Mouse (Mus musculus) cerebellum, adult (tissue): Measurements from ENCODE around the gene Hsp90aa1.
"Not testable (repeated sequence)": the region's sequence is repeated elsewhere in the genome, so short reads cannot be mapped to it uniquely, and the experiment has no call there.

ENCODE experiments used
- ATAC-seq: cut with Nextera tagmentation; 2 replicates; pipeline ENCODE4 v1.9.2; 2017; ENCODE audit warnings: mild to moderate bottlenecking, moderate library complexity, mixed read lengths; ENCODE audit not compliant: insufficient number of reproducible peaks, low FRiP score, low TSS enrichment

Hsp90aa1 gene

GRCm38 (mm10) chr12:110702556-110702955 is at the start of gene Hsp90aa1:
Hsp90aa1 (minus strand) TSS chr12:110702728.
- no peak for ATAC-seq

- no peak for ATAC-seq
These were observed 48.4 kb upstream of the Hsp90aa1 start for GRCm38 (mm10) chr12:110750770-110751439.

DNA sequence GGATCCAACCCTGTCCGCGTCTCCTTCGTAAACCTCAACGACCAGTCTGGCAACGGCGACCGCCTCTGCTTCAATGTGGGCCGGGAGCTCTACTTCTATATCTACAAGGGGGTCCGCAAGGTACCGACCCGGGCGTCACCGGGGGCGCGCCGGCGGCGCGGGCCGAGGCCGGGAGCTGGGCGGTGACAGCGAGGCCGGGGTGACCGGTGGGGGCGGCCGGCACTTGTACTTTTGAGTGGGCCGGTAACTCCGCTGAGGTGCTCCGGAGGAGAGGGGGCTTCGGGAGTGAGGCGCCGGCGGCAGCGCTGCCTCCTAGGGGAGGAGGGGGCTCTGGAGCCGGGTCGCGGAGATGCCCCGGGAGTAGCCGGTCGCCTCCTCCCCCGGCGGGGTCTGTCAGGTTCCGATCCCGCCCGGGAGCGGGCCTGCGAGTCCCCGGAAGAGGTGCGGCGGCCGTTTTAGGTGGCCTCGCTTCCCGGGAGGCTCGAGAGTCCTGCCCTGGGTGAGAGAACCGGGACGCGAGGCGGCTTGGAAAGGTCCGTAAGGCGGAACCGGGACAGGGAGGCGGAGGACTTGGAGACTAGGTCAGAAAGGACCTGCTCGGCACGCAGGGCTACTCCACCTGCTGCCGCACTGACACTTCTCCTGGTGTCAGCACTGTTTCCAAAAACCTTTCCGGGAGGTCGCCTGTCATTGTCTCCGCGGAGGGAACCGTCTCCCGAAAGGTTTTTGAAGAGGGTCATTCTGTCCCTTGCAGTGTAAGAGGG is 35.8 kb upstream of the Hsp90aa1 start:
- peak; percentile 53 for ATAC-seq

GRCm38 (mm10) chr12:110737170-110738157 is 34.9 kb upstream of the Hsp90aa1 start, which contains the start of gene Wdr20:
Wdr20 (plus strand) TSS chr12:110737944.
- ATAC-seq, result peak; percentile 85

DNA sequence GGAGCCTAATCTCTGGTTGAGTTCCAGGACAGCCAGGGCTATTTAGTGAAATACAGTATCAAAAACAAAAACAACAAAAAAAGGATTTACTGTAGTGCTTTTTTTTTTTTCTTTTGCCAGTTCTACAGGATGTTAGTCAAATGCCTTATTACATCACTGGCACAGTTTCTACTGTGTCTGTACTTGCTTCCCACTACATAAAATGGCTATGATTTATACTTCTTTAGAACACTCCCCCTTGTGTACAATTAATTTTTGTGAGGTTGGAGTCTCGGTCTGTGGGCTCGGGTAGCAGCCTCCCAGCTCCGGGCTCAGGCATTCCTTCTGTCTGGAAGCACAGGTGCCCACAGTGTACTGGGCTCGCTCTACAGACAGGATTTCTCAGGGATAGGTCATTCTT is 34.1 kb upstream of the Hsp90aa1 start:
- no peak for ATAC-seq

DNA sequence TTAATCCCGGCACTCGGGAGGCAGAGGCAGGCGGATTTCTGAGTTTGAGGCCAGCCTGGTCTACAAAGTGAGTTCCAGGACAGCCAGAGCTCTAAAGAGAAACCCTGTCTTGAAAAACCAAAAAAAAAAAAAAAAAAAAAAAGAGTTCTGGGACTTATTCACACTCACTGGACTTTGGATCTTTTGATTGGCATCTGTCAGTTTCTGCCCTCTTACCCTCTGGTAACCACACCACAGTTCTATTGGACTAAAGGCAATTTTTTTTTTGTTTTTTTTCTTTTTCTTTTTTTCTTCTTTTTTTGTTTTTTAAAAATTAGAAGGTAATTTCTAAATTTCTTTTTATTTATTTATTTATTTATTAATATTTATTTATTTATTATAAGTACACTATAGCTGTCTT is 30.7 kb upstream of the Hsp90aa1 start:
- ATAC-seq, result not testable (repeated sequence)

GRCm38 (mm10) chr12:110726428-110726827 is 23.9 kb upstream of the Hsp90aa1 start:
- ATAC-seq, result no peak

GRCm38 (mm10) chr12:110725489-110725888 is 23.0 kb upstream of the Hsp90aa1 start:
- ATAC-seq, result no peak

- ATAC-seq, result no peak
These were observed 22.5 kb upstream of the Hsp90aa1 start for GRCm38 (mm10) chr12:110725051-110725450.

GRCm38 (mm10) chr12:110716004-110716403 is 13.5 kb upstream of the Hsp90aa1 start:
- no peak for ATAC-seq

DNA sequence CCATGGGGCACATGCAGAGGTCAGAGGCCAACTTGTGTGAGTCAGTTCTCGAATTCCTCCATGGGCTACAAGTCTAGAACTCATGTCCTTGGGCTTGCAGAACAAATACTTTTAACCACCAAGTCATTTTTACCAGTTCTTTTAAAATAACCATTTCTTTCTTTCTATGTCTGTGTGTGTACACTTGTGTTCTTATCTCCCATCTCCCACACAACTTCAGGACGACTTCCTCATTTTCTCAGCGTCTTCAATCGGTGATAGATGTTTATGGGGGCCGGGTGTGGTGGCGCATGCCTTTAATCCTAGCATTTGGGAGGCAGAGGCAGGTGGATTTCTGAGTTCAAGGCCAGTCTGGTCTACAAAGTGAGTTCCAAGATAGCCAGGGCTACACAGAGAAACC is 11.7 kb upstream of the Hsp90aa1 start:
- no peak for ATAC-seq

GRCm38 (mm10) chr12:110713784-110714183 is 11.3 kb upstream of the Hsp90aa1 start:
- no peak for ATAC-seq

DNA sequence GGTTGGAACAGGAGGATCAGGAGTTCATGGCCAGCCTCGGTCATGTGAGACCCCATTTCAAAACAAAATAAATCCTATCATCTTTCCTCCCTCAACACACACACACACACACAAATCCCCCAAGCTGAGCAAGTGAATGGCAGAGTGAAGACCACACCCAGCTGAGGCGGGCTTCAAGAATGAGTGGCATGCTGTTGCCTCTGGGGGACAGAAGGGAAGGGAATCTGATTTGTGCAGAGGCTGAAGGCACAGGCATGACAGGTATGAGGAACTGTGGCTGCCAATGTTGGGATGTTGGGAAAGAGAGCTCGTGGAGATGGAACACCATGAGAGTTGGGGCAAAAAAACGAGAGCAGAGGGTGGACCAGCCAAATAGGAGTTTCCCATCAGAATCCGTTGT is 8.7 kb upstream of the Hsp90aa1 start:
- ATAC-seq, result no peak

GRCm38 (mm10) chr12:110707451-110707850 is 4.9 kb upstream of the Hsp90aa1 start:
- no peak for ATAC-seq

DNA sequence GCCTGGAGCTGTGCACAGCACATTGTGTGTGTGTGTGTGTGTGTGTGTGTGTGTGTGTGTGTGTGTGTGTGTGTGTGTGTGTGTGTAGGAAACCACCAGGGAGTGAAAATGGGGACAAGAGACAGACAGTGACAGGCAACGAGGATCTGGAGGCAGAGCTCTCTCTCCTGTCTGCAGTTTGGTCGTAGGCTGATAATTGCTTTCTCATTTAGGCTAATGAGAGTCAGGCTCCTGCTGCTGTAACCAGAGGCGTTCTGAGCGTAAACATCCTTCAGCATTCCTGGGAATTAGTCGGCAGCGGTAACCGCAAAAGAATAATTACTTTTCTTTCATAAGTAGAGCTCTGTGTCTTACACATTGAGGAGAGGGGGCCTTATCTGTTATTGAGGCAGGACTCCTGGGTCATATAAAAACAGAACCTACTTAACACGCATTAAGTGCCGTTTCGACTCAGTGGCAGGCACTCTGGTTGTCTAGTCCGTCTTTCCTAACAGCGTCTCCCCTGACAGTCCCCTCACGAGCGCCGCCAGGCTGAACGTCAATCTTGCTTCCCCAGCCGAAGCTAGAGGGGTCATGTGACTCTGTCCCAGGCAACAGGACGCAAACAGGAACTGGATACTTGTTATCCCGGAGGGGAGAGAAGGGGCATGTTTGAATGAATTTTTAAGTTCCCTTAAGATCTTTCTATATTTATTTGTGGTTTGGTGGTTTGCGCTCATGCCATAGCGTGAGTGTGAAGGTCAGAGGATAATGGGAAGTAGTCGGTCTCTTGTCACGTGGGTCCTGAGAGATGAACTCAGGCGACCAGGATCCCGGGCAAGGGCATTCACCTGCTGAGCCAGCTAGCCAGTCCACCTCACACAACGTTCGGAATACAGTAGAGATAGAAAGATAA is 4.1 kb upstream of the Hsp90aa1 start:
- no peak; the same call in 1 of the 2 replicates for ATAC-seq

DNA sequence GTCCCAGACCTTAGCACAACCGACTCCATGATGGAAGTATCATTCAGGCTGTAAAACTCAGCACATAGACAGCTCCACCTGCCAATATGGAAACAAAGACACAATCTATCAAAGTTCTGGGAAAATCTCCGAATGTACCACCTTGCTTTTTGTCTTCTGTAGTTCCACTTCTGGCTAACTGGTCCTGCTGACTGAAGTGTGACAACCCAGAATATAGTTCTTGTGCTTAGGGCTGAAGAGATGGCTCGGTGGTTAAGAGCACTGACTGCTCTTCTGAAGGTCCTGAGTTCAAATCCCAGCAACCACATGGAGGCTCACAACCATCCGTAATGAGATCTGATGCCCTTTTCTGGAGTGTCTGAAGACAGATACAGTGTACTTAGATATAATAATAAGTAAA is 2.9 kb upstream of the Hsp90aa1 start:
- ATAC-seq, result not testable (repeated sequence)

DNA sequence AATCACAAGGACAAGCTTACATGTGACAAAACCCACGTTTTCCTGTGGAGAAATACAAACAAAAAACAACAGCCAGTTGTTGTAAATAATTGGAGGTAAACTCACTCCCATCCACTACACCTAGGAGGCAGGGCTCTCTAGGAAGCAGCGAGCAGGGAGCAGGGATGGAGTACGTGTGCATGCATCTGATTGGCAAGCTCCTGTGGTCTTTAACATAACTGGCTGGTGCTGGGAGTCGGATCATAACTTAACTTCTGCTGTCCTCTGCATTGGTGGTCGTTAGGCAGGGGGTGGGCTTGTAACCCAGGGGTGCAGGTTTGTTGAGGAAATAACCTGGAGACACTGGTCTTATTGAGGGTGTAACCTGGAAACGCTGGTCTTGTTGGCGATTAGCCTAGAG is 1.2 kb upstream of the Hsp90aa1 start:
- no peak for ATAC-seq

DNA sequence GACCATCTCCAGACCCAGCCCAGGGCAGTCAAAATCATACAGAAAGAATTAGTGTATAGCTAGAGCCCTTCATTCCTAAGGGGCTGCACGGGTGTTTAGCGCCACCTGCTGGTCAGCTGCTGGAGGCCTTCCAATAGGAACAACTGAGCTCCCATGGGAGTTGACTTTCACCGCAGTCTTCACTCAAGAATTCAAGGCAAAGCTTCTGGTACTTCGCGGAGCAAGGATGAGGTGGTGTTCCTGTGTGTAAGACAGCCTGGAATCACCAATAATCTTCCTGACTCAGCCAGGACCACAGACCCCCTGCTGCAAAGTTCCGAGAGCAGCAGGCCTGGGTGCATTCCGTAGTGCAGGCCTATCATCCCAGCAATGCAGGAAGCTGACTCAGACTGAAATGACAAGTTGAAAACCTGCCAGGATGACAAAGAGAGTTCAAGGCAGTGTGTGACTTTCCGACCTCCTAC is 512 bp upstream of the Hsp90aa1 start:
- 0 out of 2 replicates have a peak, but pooled peaks have one; percentile 47 for ATAC-seq

- not testable (repeated sequence) for ATAC-seq
These were observed 1.2 kb downstream of the Hsp90aa1 start for GRCm38 (mm10) chr12:110701363-110701762.
